Mouse (Mus musculus) C3H10T1/2 (cell line): ENCODE results near the gene Dock4. TPM values are rescaled to one million over a fixed set of nuclear protein-coding genes. Genes with fewer than 3 reads are reported as not detected.

Source experiments
- polyA plus RNA-seq, 2 experiments: library from polyadenylated mRNA; unstranded; fragments of >200 nt; fragmentation: generic; extraction: Trizol; gene quantifications; one replicate each; pipeline ENCODE4 v1.2.1; 2012; ENCODE audit warnings: missing spikeins in 2 of 2

Dock4 gene
- polyA plus RNA-seq = 1 to 10 TPM in 1 of 2 experiments, under 1 TPM in 1; 0.12 to 2.6 TPM

DNA sequence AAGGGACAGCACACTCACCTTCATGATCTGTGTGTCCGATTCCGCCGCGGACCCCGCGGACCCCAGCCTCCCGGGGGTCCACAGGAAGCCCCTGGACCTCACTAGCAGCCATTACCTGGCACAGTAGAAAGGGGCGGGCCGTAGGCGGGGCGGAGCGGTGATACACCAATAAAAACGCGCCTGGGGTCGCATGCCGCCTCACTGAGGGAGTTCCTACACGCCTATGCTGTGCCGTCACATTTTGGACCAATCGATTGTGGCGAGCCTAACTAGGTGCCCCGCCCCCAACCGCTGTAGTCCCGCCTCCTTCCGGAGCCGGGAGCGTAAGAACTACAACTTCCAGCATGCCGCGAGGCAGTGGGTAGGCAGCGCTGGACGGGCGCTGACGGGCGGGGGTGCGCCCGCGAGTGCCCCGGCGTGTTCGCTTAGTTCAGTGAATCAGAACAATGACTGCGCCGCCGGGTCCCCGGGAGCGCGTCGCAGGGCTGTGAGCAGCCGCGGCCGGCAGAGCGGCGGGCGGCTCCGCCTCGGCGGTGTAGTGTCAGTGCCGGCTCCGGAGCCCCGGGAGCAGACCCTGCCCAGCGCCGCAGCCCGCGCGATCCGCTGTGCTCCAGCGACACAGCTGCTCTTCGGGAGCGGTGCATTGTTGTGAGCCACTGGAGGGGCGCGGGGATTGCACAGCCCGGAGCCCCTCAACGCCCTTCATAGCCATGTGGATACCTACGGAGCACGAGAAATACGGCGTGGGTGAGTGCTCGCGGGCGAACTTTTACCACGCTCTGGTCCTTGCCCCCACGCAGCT lies at the start of gene Dock4, which contains the start of gene Zfp277:
TSS of gene Dock4 (plus strand) at position 305 of the 802 bp plus-strand sequence.
TSS of gene Zfp277 (minus strand) at position 255 of the 802 bp plus-strand sequence.

Other genes with a start within 250 kb of the Dock4 start
- gene Lsmem1, start 246.5 kb upstream of the Dock4 start, polyA plus RNA-seq = under 1 TPM in 1 of 2 experiments, not detected in 1; 0.04 TPM
- 10 to 100 TPM in 1 of 2 experiments, 1 to 10 TPM in 1; 8.4 to 20.1 TPM for gene Ifrd1, start 197.4 kb upstream of the Dock4 start, polyA plus RNA-seq
- gene Zfp277, start 50 bp upstream of the Dock4 start, polyA plus RNA-seq = 10 to 100 TPM in 1 of 2 experiments, 1 to 10 TPM in 1; 1.2 to 14.1 TPM